Mouse (Mus musculus) common myeloid progenitor, adult 5-6 weeks (primary cell): ENCODE results near the gene Commd4. TPM values are rescaled to one million over a fixed set of nuclear protein-coding genes. Genes with fewer than 3 reads are reported as not detected.

ENCODE experiments used
- ATAC-seq: replicated peaks from 2 replicates; pipeline ENCODE4 v1.8.0; 2016; ENCODE audit warnings: low read depth, mild to moderate bottlenecking, moderate TSS enrichment, inconsistent platforms; ENCODE audit not compliant: poor library complexity, severe bottlenecking
- total RNA-seq: library from RNA; stranded (forward); fragments of 200-1000, 187-1606 nt; gene quantifications from 2 replicates; pipeline ENCODE4 v1.2.3, GENCODE M21; 2017

Gene Commd4
- total RNA-seq, 1 experiment from 2014 or later, result 131 TPM

GRCm38 (mm10) chr9:57143212-57143611, 14.9 kb downstream of the Commd4 start:
- no peak for ATAC-seq

DNA sequence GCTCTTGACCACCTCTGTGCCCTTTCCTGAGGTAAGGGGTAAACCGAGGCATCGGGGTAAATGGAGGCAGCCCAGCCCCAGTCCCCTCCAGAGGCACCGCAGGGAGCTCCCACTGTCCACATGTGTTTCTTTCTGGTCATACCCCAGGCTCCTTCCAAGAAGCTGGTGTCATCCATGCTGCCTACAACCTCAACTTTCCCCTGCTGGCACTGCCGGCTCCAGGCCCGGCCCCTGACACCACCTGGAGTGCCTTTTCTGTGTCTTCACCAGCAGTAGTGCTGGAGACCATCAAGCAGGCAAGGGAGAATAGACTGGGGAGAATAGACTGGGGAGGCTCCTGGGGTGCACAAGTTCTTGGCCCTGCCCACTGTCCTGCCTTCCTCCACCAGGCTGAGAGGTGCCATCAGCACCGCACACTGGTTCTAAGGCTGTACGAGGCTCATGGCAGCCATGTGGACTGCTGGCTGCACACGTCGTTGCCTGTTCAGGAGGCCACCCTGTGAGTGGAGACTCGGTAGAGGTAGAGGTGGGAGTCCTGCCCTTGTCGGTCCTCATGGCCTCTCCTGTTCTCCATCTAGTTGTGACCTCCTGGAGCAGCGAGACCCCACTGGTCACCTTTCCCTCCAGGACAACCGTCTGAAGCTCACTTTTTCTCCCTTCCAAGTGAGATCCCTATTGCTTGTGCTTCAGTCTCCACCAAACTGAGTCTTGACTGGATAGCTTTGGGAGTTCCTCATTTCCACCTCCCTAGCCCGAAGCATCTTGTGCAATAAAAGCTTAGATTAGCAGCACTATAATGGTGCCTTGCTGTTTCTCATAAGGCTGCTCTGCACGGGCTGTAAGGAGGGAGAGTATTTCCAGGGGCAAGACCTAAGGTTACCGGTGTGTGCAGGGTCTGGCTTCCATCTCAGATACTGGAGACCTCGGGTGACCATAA, 16.4 kb downstream of the Commd4 start:
- no peak for ATAC-seq

DNA sequence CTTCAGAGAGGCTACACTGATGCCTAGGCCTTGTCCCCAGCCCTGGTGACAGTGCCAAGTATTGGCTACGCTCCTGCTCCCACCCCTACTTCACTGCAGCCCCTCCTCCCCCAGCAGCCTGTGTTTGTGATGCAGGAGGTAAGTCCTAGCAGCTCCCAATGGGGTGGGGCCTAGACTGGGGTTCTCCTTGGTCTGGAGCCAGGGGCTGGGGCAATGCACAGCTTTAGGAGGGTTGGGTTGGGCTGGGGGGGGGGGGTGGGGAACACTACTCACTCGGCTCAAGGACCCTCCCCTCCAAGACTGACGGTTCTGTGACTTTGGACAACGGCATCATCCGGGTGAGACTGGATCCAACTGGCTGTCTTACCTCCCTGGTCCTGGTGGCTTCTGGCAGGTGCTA, 18.6 kb downstream of the Commd4 start:
- ATAC-seq, result no peak

GRCm38 (mm10) chr9:57139110-57139509, 19.0 kb downstream of the Commd4 start:
- ATAC-seq, result no peak

GRCm38 (mm10) chr9:57138507-57138906, 19.6 kb downstream of the Commd4 start:
- ATAC-seq, result no peak

- ATAC-seq, result no peak
Observed at GRCm38 (mm10) chr9:57137777-57138176, 20.4 kb downstream of the Commd4 start.

DNA sequence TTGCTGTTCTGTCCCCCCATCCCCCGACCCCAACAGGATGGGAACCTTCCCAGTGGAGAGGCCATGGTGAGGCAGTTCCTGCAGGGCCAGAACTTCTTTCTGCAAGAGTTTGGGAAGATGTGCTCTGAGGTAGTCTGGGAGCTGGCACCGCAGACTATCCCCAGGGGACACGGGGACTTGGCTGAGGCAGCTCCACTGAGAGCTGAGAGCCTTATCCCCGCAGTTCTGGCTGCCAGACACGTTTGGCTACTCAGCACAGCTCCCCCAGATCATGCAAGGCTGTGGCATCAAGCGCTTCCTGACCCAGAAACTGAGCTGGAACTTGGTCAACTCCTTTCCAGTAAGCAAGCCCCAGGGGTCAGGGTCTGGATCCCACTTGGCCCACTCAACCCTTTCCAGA, 20.9 kb downstream of the Commd4 start:
- no peak for ATAC-seq

DNA sequence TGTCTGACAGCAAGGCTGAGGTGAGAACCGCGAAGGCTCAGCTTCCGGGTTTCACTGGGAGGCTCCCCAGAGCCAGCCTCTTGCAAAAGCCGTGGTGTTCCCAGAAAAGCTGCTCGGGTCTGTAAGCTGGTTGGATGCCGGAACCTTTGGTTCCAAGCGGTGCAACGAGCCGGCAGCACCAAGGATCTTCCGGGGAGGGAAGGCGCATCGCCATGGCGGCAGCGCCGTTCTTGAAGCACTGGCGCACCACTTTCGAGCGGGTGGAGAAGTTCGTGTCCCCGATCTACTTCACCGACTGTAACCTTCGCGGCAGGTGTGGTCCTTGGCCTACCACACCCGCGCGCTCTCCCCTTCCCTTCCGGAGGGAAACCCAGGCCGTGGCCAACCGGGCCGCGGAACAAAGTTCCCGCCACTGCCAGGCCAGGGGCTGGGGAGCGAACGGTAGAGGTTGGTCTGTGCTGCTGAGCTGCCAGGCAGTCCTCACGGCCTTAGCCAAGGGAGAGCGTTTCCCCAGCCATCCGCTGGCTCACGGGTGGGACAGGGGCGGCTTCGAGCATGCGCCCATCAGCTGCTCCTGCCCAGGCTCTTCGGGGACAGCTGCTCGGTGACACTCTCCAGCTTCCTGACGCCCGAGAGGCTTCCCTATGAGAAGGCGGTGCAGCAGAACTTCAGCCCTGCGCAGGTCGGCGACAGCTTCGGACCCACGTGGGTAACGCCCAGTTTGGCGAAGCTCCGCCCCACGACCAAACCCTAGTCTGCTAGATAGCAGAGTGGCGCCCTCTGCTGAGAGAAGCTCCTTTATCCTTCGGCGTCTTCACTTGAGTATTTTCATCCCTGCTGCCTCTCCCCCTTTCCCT, 27.3 kb downstream of the Commd4 start, which contains the start of gene Man2c1:
Gene Man2c1 (plus strand): TSS at position 114 of the 857 bp plus-strand sequence.
- peak; percentile 90 for ATAC-seq

- ATAC-seq, result no peak
Observed at GRCm38 (mm10) chr9:57129641-57130040, 28.5 kb downstream of the Commd4 start.

DNA sequence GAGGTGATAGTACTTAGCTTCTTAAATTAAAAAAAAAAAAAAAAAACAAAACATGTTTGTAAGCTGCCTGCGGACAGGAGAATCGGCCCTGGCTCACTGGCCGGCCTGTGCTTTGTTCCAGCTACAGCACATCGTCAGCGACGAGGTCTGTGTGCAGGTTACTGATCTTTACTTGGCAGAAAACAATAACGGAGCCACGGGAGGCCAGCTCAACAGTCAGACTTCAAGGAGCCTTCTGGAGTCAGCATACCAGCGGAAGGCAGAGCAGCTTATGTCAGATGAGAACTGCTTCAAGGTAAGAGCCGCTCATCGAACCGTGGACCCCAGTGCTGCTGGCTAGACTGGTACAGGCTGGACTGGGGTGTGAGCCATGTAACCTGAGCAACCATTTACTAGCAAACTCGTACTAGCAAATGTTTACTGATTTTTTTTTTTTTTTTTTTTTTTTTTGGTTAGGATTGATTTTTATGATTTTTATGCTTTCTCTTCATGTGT, 40.8 kb downstream of the Commd4 start:
- no peak for ATAC-seq

Other genes with a start within 250 kb of the Commd4 start
- gene Snx33, start 230.0 kb downstream of the Commd4 start, total RNA-seq, result 4.7 and 4.8 TPM in 2 replicates
- gene Imp3, start 220.9 kb downstream of the Commd4 start, total RNA-seq, result 81.4 and 89.8 TPM in 2 replicates
- 8.9 and 12.1 TPM in 2 replicates for gene Snupn, start 207.5 kb downstream of the Commd4 start, total RNA-seq
- gene Ptpn9, start 163.4 kb downstream of the Commd4 start, total RNA-seq, result 5.7 and 11.5 TPM in 2 replicates
- 82.1 and 105 TPM in 2 replicates for gene Sin3a, start 86.3 kb downstream of the Commd4 start, total RNA-seq
- 30.9 and 51.3 TPM in 2 replicates for gene Man2c1, start 27.6 kb downstream of the Commd4 start, total RNA-seq
- 1.2 and 2.6 TPM in 2 replicates for gene Neil1, start 10.0 kb downstream of the Commd4 start, total RNA-seq
- gene Trcg1, start 78.2 kb upstream of the Commd4 start, total RNA-seq, result not detected in 2 replicates
- 19.6 and 31.9 TPM in 2 replicates for gene 1700017B05Rik, start 104.3 kb upstream of the Commd4 start, total RNA-seq